Mouse (Mus musculus) MEL (cell line): ENCODE results near the gene Vps8. TPM values are rescaled to one million over a fixed set of nuclear protein-coding genes. Genes with fewer than 3 reads are reported as not detected.

Source experiments
- DNase-seq: peaks from one replicate; pipeline ENCODE4 v3.0.0; 2011; ENCODE audit warnings: low read depth, low spot score
- H3K27ac ChIP-seq: 2 replicates; pipeline ENCODE4 v1.5.1; 2012; ENCODE audit warnings: low read depth, mild to moderate bottlenecking, control low read depth, low read length, moderate library complexity; ENCODE audit not compliant: control insufficient read depth
- H3K27me3 ChIP-seq, 2 experiments: fragments of 150-350 bp in 1 of 2; sonication (generic) in 1 of 2; 2 replicates each; pipeline ENCODE4 v1.6.1; 2012; ENCODE audit warnings: low read length in 2 of 2, mild to moderate bottlenecking in 2 of 2, improper control_type of control experiment in 1 of 2, moderate library complexity in 1 of 2; ENCODE audit not compliant: insufficient read depth in 2 of 2, control insufficient read depth in 1 of 2
- H3K36me3 ChIP-seq, 2 experiments: 2 replicates each; pipeline ENCODE4 v1.6.1; 2012 to 2014; ENCODE audit warnings: low read length in 2 of 2, improper control_type of control experiment in 1 of 2, inconsistent platforms in 1 of 2, mild to moderate bottlenecking in 1 of 2; ENCODE audit not compliant: insufficient read depth in 2 of 2, control insufficient read depth in 1 of 2
- H3K4me1 ChIP-seq, 2 experiments: fragments of 150-350 bp in 1 of 2; sonication (generic) in 1 of 2; 2 replicates each; pipeline ENCODE4 v1.6.1; 2012; ENCODE audit warnings: low read length in 2 of 2, improper control_type of control experiment in 1 of 2, mild to moderate bottlenecking in 1 of 2; ENCODE audit not compliant: insufficient read depth in 2 of 2, control insufficient read depth in 1 of 2
- H3K4me3 ChIP-seq, 2 experiments: fragments of 150-350 bp in 1 of 2; sonication (generic) in 1 of 2; 2 replicates each; pipeline ENCODE4 v1.5.1; 2012; ENCODE audit warnings: low read depth in 2 of 2, low read length in 2 of 2, mild to moderate bottlenecking in 2 of 2, moderate library complexity in 2 of 2, control low read depth in 1 of 2, improper control_type of control experiment in 1 of 2; ENCODE audit not compliant: control insufficient read depth in 1 of 2, insufficient read depth in 1 of 2
- H3K79me2 ChIP-seq: 2 replicates; pipeline ENCODE4 v1.6.1; 2012; ENCODE audit warnings: mild to moderate bottlenecking, low read length, moderate library complexity; ENCODE audit not compliant: control insufficient read depth, poor library complexity, insufficient read depth
- H3K9ac ChIP-seq: 2 replicates; pipeline ENCODE4 v1.6.1; 2012; ENCODE audit warnings: low read depth, mild to moderate bottlenecking, control low read depth, low read length, moderate library complexity; ENCODE audit not compliant: control insufficient read depth, poor library complexity, severe bottlenecking
- H3K9me3 ChIP-seq: fragments of 150-350 bp; sonication (generic); replicated peaks from 2 replicates; pipeline ENCODE4 v1.6.1; 2012; ENCODE audit warnings: mild to moderate bottlenecking, low read length, improper control_type of control experiment, moderate library complexity; ENCODE audit not compliant: insufficient read depth
- BHLHE40 ChIP-seq: IDR thresholded peaks from 2 replicates; pipeline ENCODE4 v1.6.1; 2012; ENCODE audit warnings: low read depth, mild to moderate bottlenecking, inconsistent platforms, low read length, improper control_type of control experiment, borderline replicate concordance
- CTCF ChIP-seq, 3 experiments: IDR thresholded peaks in 2 of 3; conservative IDR thresholded peaks in 1 of 3; 2 replicates each; pipeline ENCODE4 v1.5.1; 2011 to 2012; ENCODE audit warnings: low read length in 3 of 3, low read depth in 2 of 3, mild to moderate bottlenecking in 2 of 3, improper control_type of control experiment in 1 of 3, inconsistent platforms in 1 of 3, mixed read lengths in 1 of 3, moderate library complexity in 1 of 3; ENCODE audit not compliant: control insufficient read depth in 1 of 3, insufficient read depth in 1 of 3, poor library complexity in 1 of 3, severe bottlenecking in 1 of 3
- E2F4 ChIP-seq: IDR thresholded peaks from 2 replicates; pipeline ENCODE4 v1.6.1; 2011; ENCODE audit warnings: low read depth, low read length, improper control_type of control experiment, borderline replicate concordance
- ELF1 ChIP-seq: IDR thresholded peaks from 2 replicates; pipeline ENCODE4 v1.6.1; 2014; ENCODE audit warnings: low read depth, mild to moderate bottlenecking, inconsistent platforms, low read length, improper control_type of control experiment, moderate library complexity
- HCFC1 ChIP-seq: IDR thresholded peaks from 2 replicates; pipeline ENCODE4 v1.6.1; 2012; ENCODE audit warnings: low read depth, mild to moderate bottlenecking, inconsistent platforms, low read length, improper control_type of control experiment, moderate library complexity
- KAT2A ChIP-seq: conservative IDR thresholded peaks from 2 replicates; pipeline ENCODE4 v1.6.1; 2012; ENCODE audit warnings: low read depth, low read length, improper control_type of control experiment, inconsistent platforms
- MXI1 ChIP-seq: IDR thresholded peaks from 2 replicates; pipeline ENCODE4 v1.6.1; 2011; ENCODE audit warnings: mild to moderate bottlenecking, low read depth, low read length, improper control_type of control experiment
- MYC ChIP-seq: IDR thresholded peaks from 2 replicates; pipeline ENCODE4 v1.6.1; 2011; ENCODE audit warnings: low read depth, mild to moderate bottlenecking, low read length, improper control_type of control experiment, moderate library complexity
- NRF1 ChIP-seq: IDR thresholded peaks from 2 replicates; pipeline ENCODE4 v1.6.1; 2014; ENCODE audit warnings: low read depth, mild to moderate bottlenecking, inconsistent platforms, low read length, improper control_type of control experiment, moderate library complexity; ENCODE audit not compliant: poor library complexity, insufficient read depth, severe bottlenecking
- POLR2AphosphoS2 ChIP-seq: IDR thresholded peaks from 2 replicates; pipeline ENCODE4 v1.6.1; 2011; ENCODE audit warnings: low read length, improper control_type of control experiment
- POLR2AphosphoS5 ChIP-seq: IDR thresholded peaks from 2 replicates; pipeline ENCODE4 v1.6.1; 2012; ENCODE audit warnings: low read depth, borderline replicate concordance, mild to moderate bottlenecking, inconsistent platforms, low read length, moderate library complexity, mixed read lengths
- RCOR1 ChIP-seq: IDR thresholded peaks from 2 replicates; pipeline ENCODE4 v1.6.1; 2012; ENCODE audit warnings: low read depth, mild to moderate bottlenecking, inconsistent platforms, low read length, improper control_type of control experiment
- SIN3A ChIP-seq: IDR thresholded peaks from 2 replicates; pipeline ENCODE4 v1.6.1; 2012; ENCODE audit warnings: low read length, improper control_type of control experiment, inconsistent platforms
- SMC3 ChIP-seq: IDR thresholded peaks from 2 replicates; pipeline ENCODE4 v1.6.1; 2011; ENCODE audit warnings: low read depth, low read length, improper control_type of control experiment
- TAL1 ChIP-seq: IDR thresholded peaks from 2 replicates; pipeline ENCODE4 v1.6.1; 2012; ENCODE audit warnings: mild to moderate bottlenecking, inconsistent platforms, low read length, moderate library complexity, mixed read lengths
- TBP ChIP-seq: IDR thresholded peaks from 2 replicates; pipeline ENCODE4 v1.8.0; 2011; ENCODE audit warnings: low read depth, low read length, improper control_type of control experiment
- USF1 ChIP-seq: IDR thresholded peaks from 2 replicates; pipeline ENCODE4 v1.6.1; 2014; ENCODE audit warnings: low read depth, mild to moderate bottlenecking, inconsistent platforms, low read length, improper control_type of control experiment, moderate library complexity
- USF2 ChIP-seq, 2 experiments: IDR thresholded peaks; 2 replicates each; pipeline ENCODE4 v1.6.1; 2011 to 2012; ENCODE audit warnings: improper control_type of control experiment in 2 of 2, low read length in 2 of 2, borderline replicate concordance in 1 of 2, inconsistent platforms in 1 of 2, low read depth in 1 of 2, mild to moderate bottlenecking in 1 of 2; ENCODE audit not compliant: insufficient read depth in 1 of 2
- ZC3H11A ChIP-seq: IDR thresholded peaks from 2 replicates; pipeline ENCODE4 v1.6.1; 2012; ENCODE audit warnings: low read depth, mild to moderate bottlenecking, inconsistent platforms, low read length, improper control_type of control experiment
- ZKSCAN1 ChIP-seq: IDR thresholded peaks from 2 replicates; pipeline ENCODE4 v1.6.1; 2012; ENCODE audit warnings: low read depth, mild to moderate bottlenecking, inconsistent platforms, low read length, improper control_type of control experiment, moderate library complexity
- polyA plus RNA-seq, 2 experiments: library from polyadenylated mRNA; stranded (reverse) in 1 of 2; unstranded in 1 of 2; fragments of >175 nt in 1 of 2; fragments of >200 nt in 1 of 2; gene quantifications; 2 replicates each; pipeline versions ENCODE4 v1.2.1 to v1.2.4; 2012; ENCODE audit warnings: low replicate concordance in 2 of 2, low read depth in 1 of 2; ENCODE audit not compliant: insufficient read length in 2 of 2, insufficient read depth in 1 of 2, missing spikeins in 1 of 2
- total RNA-seq: library from RNA; depleted of rRNA; stranded (reverse); fragments of 300-350 nt; gene quantifications from 2 replicates; pipeline ENCODE4 v1.2.3, GENCODE M21; 2012

Vps8 gene
- total and polyA plus RNA-seq, 3 experiments: 10.5 to 14.0 TPM; not detected in 1

DNA sequence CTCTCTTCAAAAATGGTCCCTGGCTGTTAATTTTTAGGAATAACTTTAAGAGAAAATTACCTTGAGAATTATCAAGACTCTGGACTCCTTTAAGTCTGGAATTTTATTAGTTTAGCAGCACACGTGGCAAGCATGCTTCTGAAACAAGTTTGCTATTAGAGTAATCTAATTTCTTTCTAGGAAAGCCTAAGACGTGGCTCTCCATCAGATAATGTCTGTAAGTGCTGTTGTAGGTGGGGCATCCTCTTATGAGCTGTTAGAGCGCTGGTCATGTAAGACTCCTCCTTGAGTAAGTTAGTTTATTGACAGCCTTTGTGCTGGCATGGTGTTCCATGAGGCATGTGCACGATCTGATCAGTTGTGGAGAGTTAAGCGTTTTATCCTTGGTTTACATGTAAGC lies 5.2 kb downstream of the Vps8 start (continued):
- TF ChIP-seq KAT2A: no peak

DNA sequence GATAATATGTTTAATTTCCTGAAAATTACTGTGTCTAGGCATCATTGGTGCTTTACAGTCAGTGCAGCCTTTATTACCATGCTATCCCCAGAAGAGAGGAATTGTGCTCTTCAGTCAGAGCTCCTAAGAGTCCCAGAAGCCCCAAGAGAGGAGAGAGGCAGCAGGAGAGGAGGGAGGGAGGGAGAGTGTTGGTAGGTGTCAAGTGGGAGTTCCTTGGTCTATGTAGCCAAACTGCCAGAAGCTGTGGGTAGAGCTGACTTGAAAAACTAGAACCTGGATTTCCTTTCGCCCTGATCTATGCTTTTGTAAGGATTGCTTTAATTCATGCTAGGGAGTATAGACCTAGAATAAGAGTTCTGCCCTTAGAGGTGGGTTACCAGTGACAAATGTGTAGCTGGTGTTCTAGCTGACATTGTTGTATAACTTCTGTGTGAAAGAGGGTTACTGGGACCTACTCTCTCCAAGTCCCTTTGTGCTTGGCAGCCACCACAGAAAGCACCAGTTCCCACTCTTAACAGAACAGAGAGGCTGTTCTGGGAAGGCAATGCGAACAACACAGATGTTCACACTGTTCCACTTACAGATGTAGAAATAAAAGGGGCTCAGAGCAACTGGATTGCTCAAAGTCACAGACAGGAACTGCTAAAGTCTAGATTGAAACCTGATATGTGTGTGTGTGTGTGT lies 7.6 kb downstream of the Vps8 start:
- Histone ChIP-seq H3K36me3 (peaks cover 0 to 10% of the 10 kb centered on the region in 2 experiments; a peak in 2 of 4 replicates), H3K9ac (no peak overlapping the region), H3K27me3 (no peaks in the 10 kb centered on the region), H3K4me1 (peaks cover 10 to 12% of the 10 kb centered on the region in 2 experiments), H3K9me3 (no peaks in the 10 kb centered on the region), H3K27ac (no peak overlapping the region), H3K4me3 (no peak overlapping the region), H3K79me2 (no peaks in the 10 kb centered on the region)
- no peak for DNase-seq
- TF ChIP-seq POLR2AphosphoS5: no peak
- TF ChIP-seq RCOR1: no peak
- no peak for TF ChIP-seq USF1
- TF ChIP-seq MXI1: no peak
- no peak for TF ChIP-seq E2F4
- TF ChIP-seq BHLHE40: no peak
- TF ChIP-seq ZC3H11A: no peak
- TF ChIP-seq HCFC1: no peak
- no peak for TF ChIP-seq ELF1
- no peak for TF ChIP-seq USF2 (IDR thresholded peaks at IDR 0.05; ENCODE audit: borderline replicate concordance in 1 of 2, insufficient read depth in 1 of 2, low read depth in 1 of 2, low read length in 2 of 2)
- TF ChIP-seq SMC3: no peak
- no peak for TF ChIP-seq KAT2A
- no peak for TF ChIP-seq ZKSCAN1
- TF ChIP-seq SIN3A: no peak
- TF ChIP-seq POLR2AphosphoS2: no peak
- no peak for TF ChIP-seq TBP
- TF ChIP-seq TAL1: no peak

DNA sequence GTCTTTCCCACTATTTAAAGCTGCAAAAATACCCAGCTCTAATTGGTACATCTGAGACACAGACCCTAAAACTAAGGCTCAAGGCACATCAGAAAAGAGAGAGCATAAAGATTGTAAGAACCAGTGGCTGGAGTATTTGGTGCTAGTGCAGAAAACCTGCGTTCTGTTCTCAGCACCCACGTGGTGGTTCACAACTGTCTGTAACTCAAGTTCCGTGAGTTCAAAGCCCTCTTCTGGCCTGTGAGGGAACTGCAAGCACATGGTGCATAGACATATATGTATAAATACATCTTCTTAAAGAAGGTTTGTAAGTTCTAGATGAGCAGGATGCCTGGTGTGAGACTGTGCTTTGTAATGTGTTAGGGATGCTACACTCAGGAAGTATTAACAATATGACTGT lies 8.7 kb downstream of the Vps8 start:
- DNase-seq: peak; percentile 61
- Histone ChIP-seq H3K4me1 (peaks cover 10 to 12% of the 10 kb centered on the region in 2 experiments), H3K9me3 (no peaks in the 10 kb centered on the region)

More for the DNA sequence above, 8.7 kb downstream of the Vps8 start:
- no peak overlapping the region for H3K9ac ChIP-seq
- TF ChIP-seq E2F4 (no peak), CTCF (IDR thresholded peaks at IDR 0.05 in 2 of 3, conservative IDR thresholded peaks at IDR 0.05 in 1 of 3; ENCODE audit: control insufficient read depth in 1 of 3, insufficient read depth in 1 of 3, low read depth in 2 of 3, low read length in 3 of 3, poor library complexity in 1 of 3, severe bottlenecking in 1 of 3) (peak in 2 of 3 experiments; percentile 35 to 38; a peak in 4 of 6 replicates), MYC (peak; percentile 50; the same call in 1 of the 2 replicates), NRF1 (no peak)
- no peak overlapping the region for H3K27ac ChIP-seq
- no peak overlapping the region for H3K4me3 ChIP-seq
- H3K27me3 ChIP-seq: no peaks in the 10 kb centered on the region
- H3K79me2 ChIP-seq: no peaks in the 10 kb centered on the region
- peaks cover 0 to 10% of the 10 kb centered on the region in 2 experiments; a peak in 2 of 4 replicates for H3K36me3 ChIP-seq
